12 mouse cellular contexts compared by ENCODE assay signal in the genomic region with DNA sequence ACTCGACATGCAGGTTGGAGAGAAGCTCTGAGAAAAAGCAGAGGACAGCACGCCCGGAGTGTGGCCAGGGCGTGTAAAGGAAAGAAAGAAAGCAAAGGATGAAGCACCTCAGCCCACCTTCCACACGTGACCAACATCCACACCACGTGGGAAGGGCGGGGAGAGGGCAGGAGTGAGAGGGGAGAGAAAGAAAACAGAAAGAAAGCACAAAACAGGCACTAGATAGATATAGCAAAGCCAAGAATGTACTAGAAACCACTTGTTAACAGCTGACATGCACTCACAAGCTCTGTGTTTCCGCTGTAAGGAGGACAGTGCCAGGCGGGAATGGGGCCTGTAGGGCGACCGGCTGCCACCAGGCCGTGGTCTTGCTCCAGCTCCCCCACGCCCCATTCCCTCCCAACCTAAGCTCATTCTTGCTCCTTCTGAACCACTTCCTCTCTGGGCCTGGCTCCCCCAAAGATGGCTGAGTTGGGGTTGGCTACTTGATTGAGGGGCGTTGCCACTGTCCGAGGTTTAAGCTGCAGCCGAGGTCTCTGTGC.
"Had no signal": no experiment of that assay in that cellular context is flagged by ENCODE, and none has a peak within 500 bp of the region (broad histone marks: within the 10 kb centered on the region; RNA-seq: fewer than 3 reads in every experiment).

No protein-coding gene starts in this region.

- DNase-seq: kidney, adult 8-10 months; kidney, postnatal 25 days; right cerebral cortex, postnatal 14 days; thymus, adult 2 months; thymus, postnatal 25 days had no signal

- H3K9ac ChIP-seq: liver, embryonic 15.5 days; lung, embryonic 15.5 days; midbrain, embryonic 13.5 days; stomach, embryonic 15.5 days had no signal

- H3K4me1 ChIP-seq: limb, embryonic 10.5 days; liver, embryonic 15.5 days; lung, embryonic 15.5 days; midbrain, embryonic 13.5 days; stomach, embryonic 15.5 days had no signal

- ATAC-seq: intestine, postnatal 0 days; midbrain, embryonic 13.5 days had no signal

- H3K27ac ChIP-seq: limb, embryonic 10.5 days; liver, embryonic 15.5 days; lung, embryonic 15.5 days; midbrain, embryonic 13.5 days; stomach, embryonic 15.5 days had no signal

- H3K4me3 ChIP-seq: limb, embryonic 10.5 days; liver, embryonic 15.5 days; lung, embryonic 15.5 days; midbrain, embryonic 13.5 days; stomach, embryonic 15.5 days had no signal

- H3K9me3 ChIP-seq: limb, embryonic 10.5 days; liver, embryonic 15.5 days; lung, embryonic 15.5 days; midbrain, embryonic 13.5 days; stomach, embryonic 15.5 days had no signal

- H3K27me3 ChIP-seq: liver, embryonic 15.5 days; lung, embryonic 15.5 days; midbrain, embryonic 13.5 days; stomach, embryonic 15.5 days had no signal

- H3K4me2 ChIP-seq: liver, embryonic 11.5 days; liver, embryonic 15.5 days; lung, embryonic 15.5 days; midbrain, embryonic 13.5 days; stomach, embryonic 15.5 days had no signal
